Mouse (Mus musculus) forebrain, embryonic 15.5 days (tissue): Measurements from ENCODE around the gene Stx5a. TPM values are rescaled to one million over a fixed set of nuclear protein-coding genes. Genes with fewer than 3 reads are reported as not detected.

Experiments used
- ATAC-seq: fragments of 200-750 bp; cut with Nextera tagmentation; replicated peaks from 2 replicates; pipeline ENCODE4 v1.8.0; 2017; ENCODE audit warnings: mild to moderate bottlenecking, moderate TSS enrichment, moderate library complexity
- H3K27ac ChIP-seq: fragments of 300-500 bp; sonication (generic); replicated peaks from 2 replicates; pipeline ENCODE4 v1.5.1; 2015; ENCODE audit warnings: mild to moderate bottlenecking, inconsistent platforms
- H3K27me3 ChIP-seq: fragments of 300-500 bp; sonication (generic); 2 replicates; pipeline ENCODE4 v1.6.1; 2015; ENCODE audit warnings: inconsistent platforms
- H3K36me3 ChIP-seq: fragments of 300-500 bp; sonication (generic); 2 replicates; pipeline ENCODE4 v1.6.1; 2015; ENCODE audit warnings: mild to moderate bottlenecking, inconsistent platforms
- H3K4me1 ChIP-seq: fragments of 300-500 bp; sonication (generic); 2 replicates; pipeline ENCODE4 v1.6.1; 2015; ENCODE audit warnings: inconsistent platforms
- H3K4me2 ChIP-seq: fragments of 300-500 bp; sonication (generic); replicated peaks from 2 replicates; pipeline ENCODE4 v1.6.1; 2015; ENCODE audit warnings: mild to moderate bottlenecking, inconsistent platforms
- H3K4me3 ChIP-seq: fragments of 300-500 bp; sonication (generic); 2 replicates; pipeline ENCODE4 v1.5.1; 2015; ENCODE audit warnings: mild to moderate bottlenecking, inconsistent platforms
- H3K9ac ChIP-seq: fragments of 300-500 bp; sonication (generic); replicated peaks from 2 replicates; pipeline ENCODE4 v1.6.1; 2015; ENCODE audit warnings: mild to moderate bottlenecking, inconsistent platforms
- H3K9me3 ChIP-seq: fragments of 300-500 bp; sonication (generic); 2 replicates; pipeline ENCODE4 v1.6.1; 2016; ENCODE audit warnings: inconsistent platforms
- WGBS: fragments of 180-500 bp; shearing (Covaris S2); methylation state at CpG from one replicate; pipeline ENCODE4 v1.1.7; 2015; ENCODE audit warnings: mixed read lengths; 5-methylcytosine and 5-hydroxymethylcytosine counted together
- polyA plus RNA-seq: library from polyadenylated mRNA; unstranded; fragments of >200 nt; fragmentation: Nextera tagmentation; extraction: Ambion mirVana; gene quantifications from 2 replicates; pipeline ENCODE4 v1.2.1, GENCODE M21; 2015

Stx5a gene
- polyA plus RNA-seq, 1 experiment from 2014 or later: 133 TPM

- Histone ChIP-seq H3K4me1 (peaks cover 23% of the 10 kb centered on the region), H3K9me3 (no peaks in the 10 kb centered on the region), H3K4me2 (no peak overlapping the region), H3K36me3 (peaks cover 37% of the 10 kb centered on the region), H3K4me3 (no peak overlapping the region), H3K27me3 (no peaks in the 10 kb centered on the region), H3K9ac (no peak overlapping the region), H3K27ac (no peak overlapping the region)
- ATAC-seq: no peak
- WGBS: 88% methylated on average over 2 of the region's 2 CpGs
These were observed 19.5 kb downstream of the Stx5a start for GRCm38 (mm10) chr19:8760757-8761156.

- H3K27ac ChIP-seq: no peak overlapping the region
- H3K27me3 ChIP-seq: no peaks in the 10 kb centered on the region
- no peaks in the 10 kb centered on the region for H3K9me3 ChIP-seq
- WGBS: 93% methylated on average over 4 of the region's 4 CpGs
- peaks cover 8% of the 10 kb centered on the region for H3K4me1 ChIP-seq
- no peak for ATAC-seq
- H3K36me3 ChIP-seq: peaks cover 62% of the 10 kb centered on the region
- H3K4me2 ChIP-seq: no peak overlapping the region
- no peak overlapping the region for H3K9ac ChIP-seq
- no peak overlapping the region for H3K4me3 ChIP-seq
These were observed 22.1 kb downstream of the Stx5a start for GRCm38 (mm10) chr19:8763276-8763675.

GRCm38 (mm10) chr19:8765562-8765961 is 24.3 kb downstream of the Stx5a start:
- Histone ChIP-seq H3K4me1 (peaks cover 5% of the 10 kb centered on the region), H3K4me3 (no peak overlapping the region), H3K27ac (no peak overlapping the region), H3K4me2 (no peak overlapping the region), H3K9me3 (no peaks in the 10 kb centered on the region), H3K9ac (no peak overlapping the region), H3K27me3 (no peaks in the 10 kb centered on the region), H3K36me3 (peaks cover 81% of the 10 kb centered on the region)
- ATAC-seq: no peak
- 95% methylated on average over 9 of the region's 9 CpGs for WGBS

GRCm38 (mm10) chr19:8770567-8771270 is 29.5 kb downstream of the Stx5a start, which contains the start of gene Tmem223:
TSS of gene Tmem223 (plus strand) at chr19:8770996.
- Histone ChIP-seq H3K36me3 (peaks cover 57% of the 10 kb centered on the region), H3K4me2 (peak within 1 kb of the TSS; percentile 58), H3K4me3 (peak within 1 kb of the TSS; percentile 77), H3K4me1 (peaks cover 41% of the 10 kb centered on the region), H3K27ac (peak within 1 kb of the TSS; percentile 92), H3K9ac (peak within 1 kb of the TSS; percentile 95), H3K9me3 (no peaks in the 10 kb centered on the region), H3K27me3 (no peaks in the 10 kb centered on the region)
- WGBS: 17% methylated on average over 29 of the region's 29 CpGs
- peak; percentile 64 for ATAC-seq

- Histone ChIP-seq H3K9me3 (no peaks in the 10 kb centered on the region), H3K27me3 (no peaks in the 10 kb centered on the region), H3K9ac (0 out of 2 replicates have a peak overlapping the region, but pooled peaks have one; percentile 91), H3K36me3 (peaks cover 37% of the 10 kb centered on the region), H3K4me1 (peaks cover 45% of the 10 kb centered on the region), H3K27ac (peak overlapping the region; percentile 99), H3K4me2 (peak overlapping the region; percentile 80; the same call in 1 of the 2 replicates), H3K4me3 (peak overlapping the region; percentile 77; the same call in 1 of the 2 replicates)
- 90% methylated on average over 5 of the region's 5 CpGs for WGBS
- ATAC-seq: no peak
These were observed 31.8 kb downstream of the Stx5a start for GRCm38 (mm10) chr19:8772996-8773395.

- peaks cover 45% of the 10 kb centered on the region for H3K4me1 ChIP-seq
- H3K4me2 ChIP-seq: peak overlapping the region; percentile 80
- H3K9ac ChIP-seq: peak overlapping the region; percentile 91
- WGBS: 67% methylated on average over 6 of the region's 6 CpGs
- peak overlapping the region; percentile 99 for H3K27ac ChIP-seq
- no peak for ATAC-seq
- H3K9me3 ChIP-seq: no peaks in the 10 kb centered on the region
- H3K27me3 ChIP-seq: no peaks in the 10 kb centered on the region
- peaks cover 37% of the 10 kb centered on the region for H3K36me3 ChIP-seq
- peak overlapping the region; percentile 77 for H3K4me3 ChIP-seq
These were observed 32.2 kb downstream of the Stx5a start for GRCm38 (mm10) chr19:8773409-8773808.

GRCm38 (mm10) chr19:8774086-8774835 is 33.0 kb downstream of the Stx5a start, which contains the start of gene Tmem179b:
TSS of gene Tmem179b (minus strand) at chr19:8774467.
- whole genome bisulfite sequencing: under 1% methylated on average over 68 of the region's 68 CpGs
- H3K27me3 ChIP-seq: no peaks in the 10 kb centered on the region
- peak within 1 kb of the TSS; percentile 77 for H3K4me3 ChIP-seq

GRCm38 (mm10) chr19:8774951-8775421 is 33.8 kb downstream of the Stx5a start:
- H3K27me3 ChIP-seq: no peaks in the 10 kb centered on the region
- WGBS: 5% methylated on average over 20 of the region's 20 CpGs
- H3K4me2 ChIP-seq: peak overlapping the region; percentile 80
- H3K4me1 ChIP-seq: peaks cover 45% of the 10 kb centered on the region
- peak overlapping the region; percentile 77 for H3K4me3 ChIP-seq
- H3K9ac ChIP-seq: peak overlapping the region; percentile 91
- peak overlapping the region; percentile 99 for H3K27ac ChIP-seq
- no peaks in the 10 kb centered on the region for H3K9me3 ChIP-seq
- no peak; the same call in 1 of the 2 replicates for ATAC-seq
- peaks cover 27% of the 10 kb centered on the region for H3K36me3 ChIP-seq

More at GRCm38 (mm10) chr19:8774086-8774835, 33.0 kb downstream of the Stx5a start, which contains the start of gene Tmem179b:
- no peaks in the 10 kb centered on the region for H3K9me3 ChIP-seq
- H3K27ac ChIP-seq: peak within 1 kb of the TSS; percentile 99
- peaks cover 45% of the 10 kb centered on the region for H3K4me1 ChIP-seq
- peak within 1 kb of the TSS; percentile 91 for H3K9ac ChIP-seq
- H3K36me3 ChIP-seq: peaks cover 33% of the 10 kb centered on the region
- peak within 1 kb of the TSS; percentile 80 for H3K4me2 ChIP-seq
- peak; percentile 95 for ATAC-seq

GRCm38 (mm10) chr19:8786008-8786781 is 45.0 kb downstream of the Stx5a start, which contains the start of gene Taf6l:
TSS of gene Taf6l (minus strand) at chr19:8786417.
- H3K4me2 ChIP-seq: peak within 1 kb of the TSS; percentile 71
- H3K27ac ChIP-seq: peak within 1 kb of the TSS; percentile 87
- no peaks in the 10 kb centered on the region for H3K27me3 ChIP-seq
- H3K9me3 ChIP-seq: no peaks in the 10 kb centered on the region
- WGBS: under 1% methylated on average over 32 of the region's 32 CpGs
- peak within 1 kb of the TSS; percentile 67 for H3K9ac ChIP-seq
- H3K36me3 ChIP-seq: peaks cover 23% of the 10 kb centered on the region
- peak; percentile 99 for ATAC-seq
- peaks cover 13% of the 10 kb centered on the region for H3K4me1 ChIP-seq
- peak within 1 kb of the TSS; percentile 83 for H3K4me3 ChIP-seq

GRCm38 (mm10) chr19:8788521-8788920 is 47.3 kb downstream of the Stx5a start:
- H3K4me1 ChIP-seq: peaks cover 13% of the 10 kb centered on the region
- ATAC-seq: no peak
- H3K27ac ChIP-seq: peak overlapping the region; percentile 40; the same call in 1 of the 2 replicates
- 17% methylated on average over 3 of the region's 3 CpGs for WGBS
- peaks cover 14% of the 10 kb centered on the region for H3K36me3 ChIP-seq
- no peaks in the 10 kb centered on the region for H3K9me3 ChIP-seq
- H3K4me3 ChIP-seq: no peak overlapping the region
- H3K9ac ChIP-seq: 0 out of 2 replicates have a peak overlapping the region, but pooled peaks have one; percentile 7
- H3K27me3 ChIP-seq: no peaks in the 10 kb centered on the region
- H3K4me2 ChIP-seq: no peak overlapping the region

GRCm38 (mm10) chr19:8789171-8789570 is 48.0 kb downstream of the Stx5a start:
- peak overlapping the region; percentile 40 for H3K27ac ChIP-seq

More at GRCm38 (mm10) chr19:8789171-8789570, 48.0 kb downstream of the Stx5a start:
- no peaks in the 10 kb centered on the region for H3K9me3 ChIP-seq
- H3K4me2 ChIP-seq: no peak overlapping the region
- ATAC-seq: no peak
- no peaks in the 10 kb centered on the region for H3K27me3 ChIP-seq
- no peak overlapping the region for H3K9ac ChIP-seq
- no peak overlapping the region for H3K4me3 ChIP-seq
- H3K4me1 ChIP-seq: peaks cover 13% of the 10 kb centered on the region
- WGBS: 58% methylated on average over 1 of the region's 1 CpGs
- H3K36me3 ChIP-seq: peaks cover 19% of the 10 kb centered on the region
